Mouse (Mus musculus) intestine, embryonic 14.5 days (tissue): ENCODE measurements around the gene Pkd2. TPM values are rescaled to one million over a fixed set of nuclear protein-coding genes. Genes with fewer than 3 reads are reported as not detected.

ENCODE experiments used
- ATAC-seq: fragments of 200-750 bp; cut with Nextera tagmentation; replicated peaks from 2 replicates; pipeline ENCODE4 v1.8.0; 2017; ENCODE audit warnings: low read depth, moderate number of reproducible peaks, moderate TSS enrichment, moderate library complexity; ENCODE audit not compliant: low FRiP score, low TSS enrichment
- DNase-seq: peaks from one replicate; pipeline ENCODE4 v3.0.0-alpha.2; 2018; ENCODE audit warnings: low spot score
- H3K27ac ChIP-seq: fragments of 300-500 bp; sonication (generic); 2 replicates; pipeline ENCODE4 v1.5.1; 2014; ENCODE audit warnings: low read depth, mild to moderate bottlenecking, control low read depth
- H3K27me3 ChIP-seq: fragments of 300-500 bp; sonication (generic); replicated peaks from 2 replicates; pipeline ENCODE4 v1.6.1; 2014; ENCODE audit warnings: low read length, control low read depth; ENCODE audit not compliant: control insufficient read depth, insufficient read depth
- H3K36me3 ChIP-seq: fragments of 300-500 bp; sonication (generic); 2 replicates; pipeline ENCODE4 v1.6.1; 2014; ENCODE audit warnings: low read length, control low read depth; ENCODE audit not compliant: control insufficient read depth, insufficient read depth
- H3K4me1 ChIP-seq: fragments of 300-500 bp; sonication (generic); replicated peaks from 2 replicates; pipeline ENCODE4 v1.6.1; 2014; ENCODE audit warnings: low read length, control low read depth, mixed read lengths; ENCODE audit not compliant: control insufficient read depth, insufficient read depth
- H3K4me2 ChIP-seq: fragments of 300-500 bp; sonication (generic); 2 replicates; pipeline ENCODE4 v1.6.1; 2014; ENCODE audit warnings: low read length
- H3K4me3 ChIP-seq: fragments of 300-500 bp; sonication (generic); 2 replicates; pipeline ENCODE4 v1.5.1; 2014; ENCODE audit warnings: low read depth, low read length, control low read depth, mixed read lengths
- H3K9ac ChIP-seq: fragments of 300-500 bp; sonication (generic); 2 replicates; pipeline ENCODE4 v1.6.1; 2014; ENCODE audit warnings: mild to moderate bottlenecking, low read length
- H3K9me3 ChIP-seq: fragments of 300-500 bp; sonication (generic); 2 replicates; pipeline ENCODE4 v1.6.1; 2016; ENCODE audit warnings: low read length, control low read depth; ENCODE audit not compliant: control insufficient read depth
- WGBS: fragments of 180-500 bp; shearing (Covaris S2); extraction: QIAGEN DNeasy Blood & Tissue Kit; methylation state at CpG from one replicate; pipeline ENCODE4 v1.1.7; 2014; 5-methylcytosine and 5-hydroxymethylcytosine counted together
- polyA plus RNA-seq: library from polyadenylated mRNA; unstranded; fragments of >200 nt; fragmentation: Nextera tagmentation; extraction: Ambion mirVana; gene quantifications from 2 replicates; pipeline ENCODE4 v1.2.1, GENCODE M21; 2014

Gene Pkd2
- polyA plus RNA-seq, 1 experiment from 2014 or later, result 19.6 TPM

DNA sequence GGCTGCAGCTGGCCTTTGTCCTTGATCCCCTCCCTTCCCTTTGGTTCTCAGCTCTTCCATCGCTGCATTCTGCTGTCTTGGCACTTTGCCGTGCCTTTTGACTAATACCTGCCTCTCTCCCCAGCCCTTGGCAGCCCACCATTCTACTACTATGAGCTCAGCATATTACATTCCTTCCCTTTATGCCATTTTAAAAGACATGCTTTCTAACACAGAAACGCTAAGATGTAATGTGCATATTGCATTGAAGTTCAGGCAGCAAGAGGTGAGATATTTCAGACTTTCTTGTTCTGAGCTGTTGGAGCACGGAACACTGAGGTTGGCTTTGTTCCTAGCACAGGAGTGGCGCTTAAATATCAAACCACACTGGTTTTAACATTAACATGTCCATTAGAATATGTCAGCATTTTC is 11.7 kb downstream of the Pkd2 start:
- ATAC-seq (no peak), DNase-seq (no peak)
- 89% methylated on average over 5 of the region's 5 CpGs for WGBS
- Histone ChIP-seq H3K4me1 (no peaks in the 10 kb centered on the region), H3K27me3 (no peaks in the 10 kb centered on the region), H3K4me3 (no peak overlapping the region), H3K27ac (no peak overlapping the region), H3K36me3 (peaks cover 56% of the 10 kb centered on the region), H3K9me3 (no peaks in the 10 kb centered on the region), H3K4me2 (no peak overlapping the region), H3K9ac (no peak overlapping the region)

GRCm38 (mm10) chr5:104472371-104472770 is 13.1 kb downstream of the Pkd2 start:
- no peak overlapping the region for H3K4me2 ChIP-seq
- H3K9me3 ChIP-seq, result no peaks in the 10 kb centered on the region
- no peaks in the 10 kb centered on the region for H3K27me3 ChIP-seq
- WGBS, result 92% methylated on average over 8 of the region's 8 CpGs
- ATAC-seq, result no peak
- H3K9ac ChIP-seq, result no peak overlapping the region
- H3K4me1 ChIP-seq, result no peaks in the 10 kb centered on the region
- DNase-seq, result no peak
- peaks cover 51% of the 10 kb centered on the region for H3K36me3 ChIP-seq
- H3K4me3 ChIP-seq, result no peak overlapping the region
- H3K27ac ChIP-seq, result no peak overlapping the region

GRCm38 (mm10) chr5:104480367-104480766 is 21.1 kb downstream of the Pkd2 start:
- Histone ChIP-seq H3K4me2 (no peak overlapping the region), H3K27ac (no peak overlapping the region), H3K4me3 (no peak overlapping the region), H3K9ac (no peak overlapping the region), H3K4me1 (no peaks in the 10 kb centered on the region), H3K27me3 (no peaks in the 10 kb centered on the region), H3K36me3 (peaks cover 80% of the 10 kb centered on the region), H3K9me3 (no peaks in the 10 kb centered on the region)
- WGBS, result 71% methylated on average over 7 of the region's 7 CpGs
- DNase-seq (no peak), ATAC-seq (no peak)

DNA sequence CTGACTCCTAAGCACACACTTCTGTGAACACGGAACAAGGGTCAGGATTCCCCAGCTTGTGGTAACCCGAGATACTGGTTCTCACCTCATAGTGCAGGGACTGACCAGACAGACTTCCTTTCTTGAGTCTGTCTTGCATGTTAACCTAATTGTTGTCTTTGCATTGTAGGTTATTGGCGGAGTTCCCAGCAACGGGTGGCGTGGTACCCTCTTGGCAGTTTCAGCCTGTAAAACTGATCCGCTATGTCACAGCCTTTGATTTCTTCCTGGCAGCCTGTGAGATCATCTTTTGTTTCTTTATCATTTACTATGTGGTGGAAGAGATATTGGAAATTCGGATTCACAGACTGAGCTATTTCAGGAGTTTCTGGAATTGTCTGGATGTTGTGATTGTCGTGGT is 23.6 kb downstream of the Pkd2 start:
- Histone ChIP-seq H3K27ac (no peak overlapping the region), H3K9me3 (no peaks in the 10 kb centered on the region), H3K36me3 (peaks cover 89% of the 10 kb centered on the region), H3K4me1 (no peaks in the 10 kb centered on the region), H3K27me3 (no peaks in the 10 kb centered on the region), H3K4me3 (no peak overlapping the region), H3K9ac (no peak overlapping the region), H3K4me2 (no peak overlapping the region)
- DNase-seq, result no peak
- no peak for ATAC-seq
- WGBS, result 88% methylated on average over 8 of the region's 8 CpGs

DNA sequence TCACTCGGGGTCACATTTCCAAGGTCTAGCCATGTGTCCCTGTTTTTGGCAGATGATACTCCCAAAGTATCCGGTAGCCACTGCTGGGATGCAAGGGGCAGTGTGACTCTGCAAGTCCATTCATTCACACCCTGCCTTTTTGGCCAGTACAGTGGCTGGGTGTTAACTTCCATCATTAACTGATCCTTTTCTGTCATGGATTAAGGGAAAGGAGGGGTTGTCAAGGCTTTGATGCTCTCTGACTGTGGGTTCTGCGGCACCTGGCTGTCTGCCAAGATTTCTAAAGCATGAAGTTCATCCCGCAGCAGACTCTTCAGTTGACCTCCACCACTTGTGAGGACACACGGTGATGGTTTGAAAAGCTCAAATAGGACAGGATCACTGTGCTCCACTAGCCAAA is 32.3 kb downstream of the Pkd2 start:
- no peaks in the 10 kb centered on the region for H3K4me1 ChIP-seq
- H3K27me3 ChIP-seq, result no peaks in the 10 kb centered on the region
- DNase-seq (no peak), ATAC-seq (no peak)
- no peak overlapping the region for H3K4me3 ChIP-seq
- peaks cover 95% of the 10 kb centered on the region for H3K36me3 ChIP-seq
- no peaks in the 10 kb centered on the region for H3K9me3 ChIP-seq
- H3K4me2 ChIP-seq, result no peak overlapping the region
- 53% methylated on average over 5 of the region's 5 CpGs for WGBS
- H3K9ac ChIP-seq, result no peak overlapping the region
- no peak overlapping the region for H3K27ac ChIP-seq

DNA sequence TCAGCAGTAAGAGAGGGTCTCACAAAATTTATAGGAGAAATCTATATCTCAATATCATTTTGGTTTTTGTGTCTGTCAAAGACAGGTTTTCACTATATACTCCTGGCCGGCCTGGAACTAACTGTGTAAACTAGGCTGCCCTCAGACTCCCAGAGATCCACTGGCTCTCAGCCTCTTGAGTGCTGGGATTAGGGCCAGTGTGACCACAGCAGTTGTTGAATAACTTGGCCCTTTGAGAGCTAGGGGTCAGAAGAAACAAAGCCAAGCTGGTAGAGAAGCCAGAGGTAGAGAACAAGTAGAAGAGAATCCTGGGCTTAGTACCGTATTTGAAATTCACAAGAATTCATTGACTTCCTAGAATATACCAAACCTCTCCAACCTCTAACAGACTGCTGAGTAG is 45.6 kb downstream of the Pkd2 start:
- ATAC-seq (no peak), DNase-seq (no peak)
- Histone ChIP-seq H3K9ac (no peak overlapping the region), H3K9me3 (no peaks in the 10 kb centered on the region), H3K4me1 (peaks cover 10% of the 10 kb centered on the region), H3K4me3 (no peak overlapping the region), H3K36me3 (peaks cover 52% of the 10 kb centered on the region), H3K27me3 (no peaks in the 10 kb centered on the region), H3K4me2 (no peak overlapping the region), H3K27ac (no peak overlapping the region)
- 94% methylated on average over 2 of the region's 2 CpGs for WGBS

- ATAC-seq, result 0 out of 2 replicates have a peak, but pooled peaks have one; percentile 15
- Histone ChIP-seq H3K27me3 (no peaks in the 10 kb centered on the region), H3K4me3 (peak overlapping the region; percentile 84), H3K36me3 (peaks cover 28% of the 10 kb centered on the region), H3K27ac (no peak overlapping the region), H3K4me2 (peak overlapping the region; percentile 51), H3K9ac (0 out of 2 replicates have a peak overlapping the region, but pooled peaks have one; percentile 32), H3K4me1 (peaks cover 10% of the 10 kb centered on the region), H3K9me3 (no peaks in the 10 kb centered on the region)
- 0% methylated on average over 2 of the region's 2 CpGs for WGBS
- DNase-seq, result no peak
Observed at GRCm38 (mm10) chr5:104507829-104508194, 48.6 kb downstream of the Pkd2 start.

- ATAC-seq (peak; percentile 89), DNase-seq (peak; percentile 93)
- Histone ChIP-seq H3K36me3 (peaks cover 23% of the 10 kb centered on the region), H3K4me1 (peaks cover 10% of the 10 kb centered on the region), H3K27me3 (no peaks in the 10 kb centered on the region), H3K9ac (peak within 1 kb of the TSS; percentile 91), H3K9me3 (0 out of 2 replicates have a peak, but pooled peaks cover 5% of the 10 kb centered on the region), H3K27ac (peak within 1 kb of the TSS; percentile 89), H3K4me2 (peak within 1 kb of the TSS; percentile 87), H3K4me3 (peak within 1 kb of the TSS; percentile 84)
- under 1% methylated on average over 60 of the region's 83 CpGs for WGBS
Observed at GRCm38 (mm10) chr5:104508195-104508891, 49.1 kb downstream of the Pkd2 start, which contains the start of gene BC005561. TSS of gene BC005561 (plus strand) at chr5:104508352.

DNA sequence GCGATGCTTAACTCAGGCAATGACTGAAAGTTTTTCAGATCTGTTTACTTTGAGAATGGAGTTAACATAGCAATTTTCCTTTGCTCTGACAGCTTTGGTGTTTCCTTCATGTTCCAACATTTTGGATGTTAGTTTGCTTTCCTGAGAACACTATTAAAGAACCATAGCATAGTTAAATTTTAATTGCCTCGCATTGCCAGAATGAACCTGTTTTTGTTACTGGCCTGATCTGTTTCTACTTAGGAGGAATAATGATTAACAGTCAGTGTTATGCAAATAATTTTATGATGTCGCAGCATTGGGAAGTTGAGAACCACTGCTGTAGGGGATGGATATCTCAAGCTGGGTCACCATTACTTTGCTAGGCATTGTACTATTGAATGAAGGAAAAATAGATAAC is 52.0 kb downstream of the Pkd2 start:
- no peak overlapping the region for H3K4me3 ChIP-seq
- WGBS, result 95% methylated on average over 3 of the region's 3 CpGs
- DNase-seq, result no peak
- H3K27me3 ChIP-seq, result no peaks in the 10 kb centered on the region
- no peak overlapping the region for H3K4me2 ChIP-seq
- H3K9ac ChIP-seq, result no peak overlapping the region
- H3K27ac ChIP-seq, result no peak overlapping the region
- no peak for ATAC-seq
- H3K9me3 ChIP-seq, result peaks cover 7% of the 10 kb centered on the region; the same call in 1 of the 2 replicates
- peaks cover 10% of the 10 kb centered on the region for H3K4me1 ChIP-seq
- H3K36me3 ChIP-seq, result peaks cover 3% of the 10 kb centered on the region; the same call in 1 of the 2 replicates
